Mouse (Mus musculus) forebrain, embryonic 16.5 days (tissue): ENCODE data around the gene Zfp446. TPM values are rescaled to one million over a fixed set of nuclear protein-coding genes. Genes with fewer than 3 reads are reported as not detected.

Experiments used
- ATAC-seq: fragments of 200-750 bp; cut with Nextera tagmentation; 2 replicates; pipeline ENCODE4 v1.8.0; 2017; ENCODE audit warnings: mild to moderate bottlenecking, moderate library complexity
- H3K27ac ChIP-seq: fragments of 300-500 bp; sonication (generic); 2 replicates; pipeline ENCODE4 v1.5.1; 2014; ENCODE audit warnings: low read length, control low read depth
- H3K27me3 ChIP-seq: fragments of 300-500 bp; sonication (generic); replicated peaks from 2 replicates; pipeline ENCODE4 v1.6.1; 2014; ENCODE audit warnings: low read length; ENCODE audit not compliant: control insufficient read depth, insufficient read depth
- H3K36me3 ChIP-seq: fragments of 300-500 bp; sonication (generic); 2 replicates; pipeline ENCODE4 v1.6.1; 2014; ENCODE audit not compliant: control insufficient read depth, insufficient read depth
- H3K4me1 ChIP-seq: fragments of 300-500 bp; sonication (generic); replicated peaks from 2 replicates; pipeline ENCODE4 v1.6.1; 2014; ENCODE audit warnings: low read length; ENCODE audit not compliant: control insufficient read depth, insufficient read depth
- H3K4me2 ChIP-seq: fragments of 300-500 bp; sonication (generic); 2 replicates; pipeline ENCODE4 v1.6.1; 2014; ENCODE audit warnings: mild to moderate bottlenecking, low read length, control low read depth
- H3K4me3 ChIP-seq: fragments of 300-500 bp; sonication (generic); replicated peaks from 2 replicates; pipeline ENCODE4 v1.5.1; 2014; ENCODE audit warnings: mild to moderate bottlenecking, low read length, control low read depth
- H3K9ac ChIP-seq: fragments of 300-500 bp; sonication (generic); replicated peaks from 2 replicates; pipeline ENCODE4 v1.6.1; 2014; ENCODE audit warnings: low read depth, low read length, control low read depth
- H3K9me3 ChIP-seq: fragments of 300-500 bp; sonication (generic); 2 replicates; pipeline ENCODE4 v1.6.1; 2016; ENCODE audit warnings: low read length; ENCODE audit not compliant: control insufficient read depth
- WGBS: fragments of 180-500 bp; shearing (Covaris S2); extraction: QIAGEN DNeasy Blood & Tissue Kit; methylation state at CpG from one replicate; pipeline ENCODE4 v1.1.7; 2014; 5-methylcytosine and 5-hydroxymethylcytosine counted together
- polyA plus RNA-seq: library from polyadenylated mRNA; unstranded; fragments of >200 nt; fragmentation: Nextera tagmentation; extraction: Ambion mirVana; gene quantifications from 2 replicates; pipeline ENCODE4 v1.2.1, GENCODE M21; 2015

Gene Zfp446
- polyA plus RNA-seq, 1 experiment from 2014 or later = 13.0 TPM

DNA sequence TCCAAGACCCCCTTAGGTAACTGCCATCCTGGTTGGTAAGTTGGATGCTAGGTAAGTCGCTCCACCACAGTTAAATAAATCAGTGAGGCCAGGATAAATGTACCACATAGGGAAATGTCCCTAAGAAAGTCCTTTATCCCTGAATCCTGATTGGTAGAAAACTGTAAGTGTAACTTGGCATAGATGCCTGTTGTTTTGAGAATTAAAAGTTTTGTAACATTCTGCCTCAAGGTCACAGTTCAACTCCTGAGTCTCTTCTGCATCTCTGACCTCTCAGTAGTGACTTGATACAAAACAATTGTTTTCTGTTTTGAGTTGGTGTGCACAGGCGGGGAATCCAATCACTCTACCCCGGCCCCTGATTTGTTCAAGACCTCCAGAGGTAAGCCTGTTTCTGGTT lies 21.2 kb downstream of the Zfp446 start, which contains the start of gene Trim28:
Gene Trim28, plus strand, starts transcription at position 264 of the 400 bp plus-strand sequence.
- no peak within 1 kb of the TSS for H3K9ac ChIP-seq
- 82% methylated on average over 3 of the region's 3 CpGs for WGBS
- H3K27me3 ChIP-seq = no peaks in the 10 kb centered on the region
- no peak for ATAC-seq
- H3K4me1 ChIP-seq = no peaks in the 10 kb centered on the region
- H3K9me3 ChIP-seq = no peaks in the 10 kb centered on the region
- H3K27ac ChIP-seq = no peak within 1 kb of the TSS
- H3K36me3 ChIP-seq = no peaks in the 10 kb centered on the region
- H3K4me2 ChIP-seq = no peak within 1 kb of the TSS
- no peak within 1 kb of the TSS for H3K4me3 ChIP-seq

DNA sequence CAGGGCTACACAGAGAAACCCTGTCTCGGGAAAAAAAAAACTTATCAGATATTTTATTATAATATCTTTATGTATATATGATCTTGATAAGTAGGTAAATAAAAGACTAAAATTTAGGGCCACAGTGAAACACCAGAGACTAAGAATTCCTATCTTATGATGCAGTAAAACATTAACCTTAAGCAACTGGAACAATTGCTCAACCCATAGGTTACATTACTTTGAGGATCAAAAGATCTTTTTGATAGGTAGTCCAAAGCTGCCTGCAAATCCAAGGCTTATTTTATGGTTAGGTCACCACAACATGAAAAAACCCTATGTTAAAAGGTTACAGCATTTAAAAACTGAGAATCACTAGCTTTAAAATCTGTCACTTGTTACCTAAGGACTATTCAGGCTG lies 23.9 kb downstream of the Zfp446 start:
- peaks cover 4% of the 10 kb centered on the region; the same call in 1 of the 2 replicates for H3K36me3 ChIP-seq
- H3K9me3 ChIP-seq = no peaks in the 10 kb centered on the region
- H3K27ac ChIP-seq = no peak overlapping the region
- no peak overlapping the region for H3K4me3 ChIP-seq
- no peaks in the 10 kb centered on the region for H3K27me3 ChIP-seq
- WGBS = 72% methylated on average over 1 of the region's 1 CpGs
- no peak overlapping the region for H3K4me2 ChIP-seq
- H3K9ac ChIP-seq = no peak overlapping the region
- H3K4me1 ChIP-seq = no peaks in the 10 kb centered on the region; the same call in 1 of the 2 replicates
- ATAC-seq = no peak

DNA sequence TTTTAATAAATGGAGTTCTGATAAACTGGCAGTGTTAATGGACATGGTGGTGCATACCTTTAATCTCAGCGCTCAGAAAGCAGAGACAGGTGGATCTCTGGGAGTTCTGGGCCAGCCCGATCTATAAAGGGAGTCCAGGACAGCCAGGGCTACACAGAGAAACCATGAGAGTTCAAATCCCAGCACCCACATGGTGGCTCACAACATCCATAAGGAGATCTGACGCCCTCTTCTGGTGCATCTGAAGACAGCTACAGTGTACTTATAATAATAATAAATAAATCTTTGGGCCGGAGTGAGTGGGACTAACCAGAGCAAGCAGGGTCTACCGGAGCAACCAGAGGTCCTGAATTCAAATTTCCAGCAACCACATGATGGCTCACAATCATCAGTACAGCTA lies 25.7 kb downstream of the Zfp446 start:
- H3K9ac ChIP-seq = no peak overlapping the region
- WGBS = 72% methylated on average over 5 of the region's 5 CpGs
- no peak overlapping the region for H3K4me2 ChIP-seq
- H3K36me3 ChIP-seq = peaks cover 4% of the 10 kb centered on the region; the same call in 1 of the 2 replicates
- no peak for ATAC-seq
- H3K4me1 ChIP-seq = peaks cover 8% of the 10 kb centered on the region
- no peaks in the 10 kb centered on the region for H3K9me3 ChIP-seq
- no peak overlapping the region for H3K4me3 ChIP-seq
- H3K27ac ChIP-seq = no peak overlapping the region
- H3K27me3 ChIP-seq = no peaks in the 10 kb centered on the region

DNA sequence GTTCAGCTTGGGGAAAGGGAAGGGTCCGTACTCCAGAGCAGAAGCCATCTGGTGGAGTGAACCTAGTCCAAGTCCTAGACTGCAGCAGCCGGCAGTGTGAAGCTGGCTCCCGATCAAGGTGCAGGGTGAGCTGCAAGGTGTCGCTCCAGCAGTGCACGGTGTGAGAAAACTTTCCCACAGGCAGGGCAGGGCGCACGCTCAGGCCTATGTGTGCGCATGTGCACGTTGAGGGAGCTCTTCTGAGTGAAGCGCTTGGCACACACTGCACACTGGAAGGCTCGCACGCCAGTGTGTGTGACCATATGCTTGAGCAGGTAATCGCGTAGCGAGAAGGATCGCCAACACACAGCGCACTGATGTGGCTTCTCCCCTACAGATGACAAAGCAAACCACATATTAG lies 28.4 kb downstream of the Zfp446 start:
- H3K27ac ChIP-seq = no peak overlapping the region
- H3K4me1 ChIP-seq = peaks cover 21% of the 10 kb centered on the region
- no peak overlapping the region for H3K4me2 ChIP-seq
- no peaks in the 10 kb centered on the region for H3K9me3 ChIP-seq
- H3K4me3 ChIP-seq = no peak overlapping the region
- WGBS = 77% methylated on average over 17 of the region's 17 CpGs
- peaks cover 4% of the 10 kb centered on the region; the same call in 1 of the 2 replicates for H3K36me3 ChIP-seq
- no peak overlapping the region for H3K9ac ChIP-seq
- no peak for ATAC-seq
- H3K27me3 ChIP-seq = no peaks in the 10 kb centered on the region

DNA sequence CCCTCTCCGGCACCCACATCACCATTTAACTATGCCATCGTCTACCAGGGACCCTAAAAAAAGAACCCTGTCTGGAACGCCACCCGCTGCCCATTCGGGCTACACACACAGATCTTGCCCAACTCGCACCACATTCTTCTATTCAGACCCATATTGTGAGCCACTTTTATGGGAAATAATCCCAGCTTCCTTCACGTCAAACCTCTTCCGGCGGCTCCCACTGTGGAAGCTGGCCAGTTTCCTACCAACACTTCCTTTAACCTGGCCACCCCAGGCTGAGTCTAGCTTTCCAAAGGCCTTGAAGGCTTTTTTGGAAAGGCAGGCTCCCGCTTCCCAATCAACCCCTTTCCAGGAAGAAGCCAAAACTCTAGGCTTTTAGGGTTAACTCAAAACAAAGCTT lies 28.9 kb downstream of the Zfp446 start:
- WGBS = 87% methylated on average over 10 of the region's 10 CpGs
- Histone ChIP-seq H3K9ac (no peak overlapping the region), H3K9me3 (no peaks in the 10 kb centered on the region), H3K27ac (no peak overlapping the region), H3K4me3 (no peak overlapping the region), H3K36me3 (peaks cover 4% of the 10 kb centered on the region; the same call in 1 of the 2 replicates), H3K4me1 (peaks cover 21% of the 10 kb centered on the region), H3K4me2 (no peak overlapping the region), H3K27me3 (no peaks in the 10 kb centered on the region)
- ATAC-seq = no peak

DNA sequence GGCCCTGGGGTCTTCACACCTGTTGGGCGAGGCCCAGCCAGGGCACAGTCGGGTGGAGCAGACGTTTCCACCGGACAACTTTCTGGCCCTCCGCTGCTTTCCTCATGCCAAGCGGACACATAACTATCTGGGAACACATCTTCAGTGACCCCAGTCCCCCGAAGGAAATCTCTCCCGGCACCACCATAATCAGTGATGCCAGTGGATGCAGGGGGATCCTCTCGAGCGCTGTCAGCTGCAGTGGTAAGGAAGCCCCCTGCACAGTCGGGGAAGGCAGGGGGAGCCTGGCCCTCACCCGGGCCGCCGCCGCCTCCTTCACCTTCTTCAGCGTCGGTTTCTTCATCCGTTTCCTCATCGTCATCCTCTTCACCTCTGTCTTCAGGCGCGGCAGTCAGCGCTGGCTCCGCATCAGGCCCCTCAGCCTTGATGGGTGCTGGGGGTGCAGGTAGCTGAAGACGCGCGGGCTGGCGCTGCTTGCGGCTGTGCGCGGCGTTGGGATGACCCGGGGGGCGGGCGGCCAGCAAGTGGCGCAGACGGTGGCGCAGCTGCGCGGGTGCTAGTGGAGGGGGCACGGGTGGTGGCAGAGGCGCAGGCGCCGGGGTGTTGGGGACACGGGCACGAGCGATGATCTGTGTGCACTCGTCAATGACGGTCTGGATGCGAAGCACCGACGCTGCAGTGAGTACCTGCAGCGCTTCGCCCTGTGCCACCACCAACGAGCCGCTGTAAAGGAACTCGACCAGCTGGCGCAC lies 29.9 kb downstream of the Zfp446 start:
- Histone ChIP-seq H3K4me2 (no peak overlapping the region), H3K27ac (no peak overlapping the region), H3K9ac (peak overlapping the region; percentile 16; the same call in 1 of the 2 replicates), H3K9me3 (no peaks in the 10 kb centered on the region), H3K4me1 (peaks cover 21% of the 10 kb centered on the region), H3K36me3 (peaks cover 4% of the 10 kb centered on the region; the same call in 1 of the 2 replicates), H3K4me3 (no peak overlapping the region), H3K27me3 (no peaks in the 10 kb centered on the region)
- no peak for ATAC-seq
- 43% methylated on average over 57 of the region's 57 CpGs for WGBS

DNA sequence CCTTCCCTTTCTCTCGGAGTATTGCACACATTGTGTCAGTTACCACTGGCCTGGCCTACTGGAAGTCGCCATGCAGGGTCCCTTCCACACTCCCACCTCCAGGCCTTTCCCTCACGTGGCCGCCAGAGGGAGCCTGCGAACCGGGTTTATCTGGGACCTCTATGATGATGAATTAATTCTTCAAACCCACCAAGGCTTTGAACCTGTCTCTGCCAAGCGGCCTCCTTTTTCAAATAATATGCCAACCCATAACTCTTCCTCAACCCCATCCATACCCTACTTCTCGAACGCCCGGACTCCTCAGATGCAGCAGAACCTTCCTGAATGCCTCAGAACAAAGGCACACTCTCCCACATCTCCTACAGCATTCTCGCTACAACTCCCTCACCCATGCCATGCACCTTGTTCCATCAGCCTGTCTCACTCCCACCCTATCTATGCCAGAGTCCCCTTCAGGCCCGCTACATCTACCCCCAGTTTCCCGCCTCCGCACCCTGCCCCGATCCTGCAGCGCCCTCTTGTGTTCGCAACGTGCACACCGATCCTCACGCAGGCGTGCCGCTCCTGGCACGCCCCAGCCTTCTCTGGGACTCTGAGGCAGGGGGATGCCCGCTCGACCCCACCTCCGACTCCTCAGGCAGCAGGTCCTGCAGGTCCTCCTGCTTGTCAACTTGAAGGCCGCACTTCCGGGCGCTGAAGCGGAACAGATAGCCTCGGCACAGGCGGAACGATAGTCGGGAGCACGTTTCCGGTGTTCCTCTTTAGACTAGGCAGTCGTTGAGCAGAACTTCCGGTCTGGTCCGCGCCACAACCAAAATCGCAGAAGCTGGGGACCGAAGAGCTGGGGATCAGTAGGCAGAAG lies 31.7 kb downstream of the Zfp446 start:
- under 1% methylated on average over 42 of the region's 42 CpGs for whole genome bisulfite sequencing
- H3K36me3 ChIP-seq = 0 out of 2 replicates have a peak, but pooled peaks cover 4% of the 10 kb centered on the region
- peak; percentile 89 for ATAC-seq

DNA sequence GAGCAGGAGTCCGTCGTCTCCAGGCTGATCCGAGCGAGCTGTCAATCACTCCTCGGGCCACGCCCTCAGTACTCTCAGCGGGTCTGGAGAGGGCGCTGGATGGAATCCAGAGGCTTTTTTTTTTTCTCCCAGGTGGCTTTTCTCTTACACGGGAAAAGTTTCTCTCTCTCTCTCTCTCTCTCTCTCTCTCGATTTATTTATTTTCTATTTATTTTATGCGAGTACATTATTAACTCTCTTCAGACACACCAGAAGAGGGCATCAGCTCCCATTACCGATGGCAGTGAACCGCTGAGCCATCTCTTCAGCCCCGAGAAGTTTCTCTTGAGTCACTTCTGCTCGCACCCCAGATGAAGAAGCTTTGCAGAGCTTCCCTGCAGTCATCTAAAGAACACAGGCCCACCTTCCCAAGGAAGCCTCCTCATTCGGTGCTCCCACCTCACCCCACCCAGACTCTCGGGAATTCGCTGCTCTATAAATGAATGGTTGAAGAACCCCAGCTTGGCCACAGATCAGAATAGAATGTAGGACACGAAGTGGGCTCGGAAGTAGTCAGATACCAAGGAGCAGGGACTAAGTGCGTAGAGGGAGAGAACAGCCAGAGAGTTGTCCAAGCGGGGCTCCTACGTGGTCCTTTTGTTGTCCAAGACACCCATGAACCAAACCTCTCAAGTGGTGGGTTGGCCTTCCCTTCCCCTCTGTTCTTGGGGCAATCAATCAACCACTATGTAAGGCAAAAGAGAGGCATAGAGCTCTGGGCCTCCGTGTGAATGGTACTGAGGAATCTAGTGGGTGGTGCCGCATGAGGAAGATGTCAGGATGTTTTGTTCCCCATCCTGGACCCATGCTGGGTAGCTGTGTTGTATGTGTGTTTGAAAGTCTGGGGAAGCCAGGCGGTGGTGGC lies 32.6 kb downstream of the Zfp446 start, which contains the start of gene Zbtb45:
Gene Zbtb45, minus strand, starts transcription at position 30 of the 904 bp plus-strand sequence.
- 11% methylated on average over 26 of the region's 26 CpGs for WGBS
- Histone ChIP-seq H3K9me3 (no peaks in the 10 kb centered on the region), H3K4me2 (peak within 1 kb of the TSS; percentile 59), H3K36me3 (no peaks in the 10 kb centered on the region), H3K4me1 (peaks cover 21% of the 10 kb centered on the region), H3K9ac (peak within 1 kb of the TSS; percentile 59), H3K27me3 (no peaks in the 10 kb centered on the region), H3K27ac (peak within 1 kb of the TSS; percentile 85), H3K4me3 (peak within 1 kb of the TSS; percentile 49)
- no peak for ATAC-seq

More for the DNA sequence above, 31.7 kb downstream of the Zfp446 start:
- peak overlapping the region; percentile 59 for H3K4me2 ChIP-seq
- H3K9me3 ChIP-seq = no peaks in the 10 kb centered on the region
- peak overlapping the region; percentile 59 for H3K9ac ChIP-seq
- H3K4me3 ChIP-seq = peak overlapping the region; percentile 49
- H3K27me3 ChIP-seq = no peaks in the 10 kb centered on the region
- peak overlapping the region; percentile 85 for H3K27ac ChIP-seq
- peaks cover 21% of the 10 kb centered on the region for H3K4me1 ChIP-seq
